29 mouse cellular contexts compared by ENCODE assay signal in the genomic region with DNA sequence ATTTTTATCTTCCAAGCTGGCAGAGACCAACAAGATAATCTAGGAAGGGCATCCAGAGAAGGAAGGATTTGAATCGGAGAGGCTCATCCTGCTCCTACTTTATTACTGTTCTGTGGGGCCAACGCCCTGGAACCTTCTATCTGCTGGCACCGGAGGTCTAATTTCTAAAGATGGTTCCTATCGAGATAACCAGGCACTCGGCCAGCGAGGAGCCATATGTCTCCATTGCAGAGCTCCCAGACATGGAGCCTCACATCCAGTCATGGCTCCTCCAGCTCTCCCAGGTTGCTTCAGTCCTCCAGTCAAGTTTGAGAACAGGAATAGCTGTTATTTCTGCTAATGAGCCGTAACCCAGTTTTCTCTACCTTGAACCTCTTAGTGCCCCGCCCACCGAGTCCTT. TPM values are rescaled to one million over a fixed set of nuclear protein-coding genes. Genes with fewer than 3 reads are reported as not detected.
A peak's percentile ranks its signal among the peaks of the same experiment; 100 is the strongest.
DNase-seq lines count a peak whose midpoint lies in the region; ATAC-seq and TF ChIP-seq lines count a peak whose summit lies in the region.
"Had no signal": no experiment of that assay in that cellular context is flagged by ENCODE, and none has a peak within 500 bp of the region (broad histone marks: within the 10 kb centered on the region; RNA-seq: fewer than 3 reads in every experiment).

No protein-coding gene starts in this region.

- H3K4me3 ChIP-seq in hindbrain, postnatal 0 days (ENCODE audit: low read length), result no peak overlapping the region
- no peak overlapping the region for H3K4me3 ChIP-seq in hindbrain, embryonic 13.5 days
- H3K4me3 ChIP-seq: forebrain, embryonic 15.5 days; heart, embryonic 12.5 days; hindbrain, embryonic 12.5 days; left cerebral cortex, adult 2 months; limb, embryonic 10.5 days; liver, embryonic 15.5 days; midbrain, embryonic 15.5 days; neural tube, embryonic 13.5 days had no signal

- no peak overlapping the region for H3K9ac ChIP-seq in hindbrain, postnatal 0 days (replicated peaks; ENCODE audit: low read length)
- H3K9ac ChIP-seq in hindbrain, embryonic 13.5 days, result no peak overlapping the region
- H3K9ac ChIP-seq: forebrain, embryonic 15.5 days; heart, embryonic 12.5 days; hindbrain, embryonic 12.5 days; liver, embryonic 15.5 days; midbrain, embryonic 15.5 days; neural tube, embryonic 13.5 days had no signal

- no peaks in the 10 kb centered on the region for H3K27me3 ChIP-seq in hindbrain, postnatal 0 days (ENCODE audit: insufficient read depth, low read length)
- H3K27me3 ChIP-seq in hindbrain, embryonic 13.5 days, result 0 out of 2 replicates have a peak, but pooled peaks cover 6% of the 10 kb centered on the region
- H3K27me3 ChIP-seq: forebrain, embryonic 15.5 days; heart, embryonic 12.5 days; liver, embryonic 15.5 days; midbrain, embryonic 15.5 days; neural tube, embryonic 13.5 days had no signal

- TF ChIP-seq POLR2A in brain, embryonic 14.5 days (IDR thresholded peaks at IDR 0.05; ENCODE audit: borderline replicate concordance, extremely low read depth, insufficient read depth, insufficient read length, poor library complexity, severe bottlenecking), result no peak

- TF ChIP-seq CTCF in hindbrain, postnatal 0 days (IDR thresholded peaks at IDR 0.05; ENCODE audit: low read depth), result no peak
- no peak for TF ChIP-seq CTCF in brain, embryonic 14.5 days (IDR thresholded peaks at IDR 0.05; ENCODE audit: borderline replicate concordance, extremely low read depth, insufficient read depth, insufficient read length)

- no peak overlapping the region for H3K27ac ChIP-seq in hindbrain, postnatal 0 days
- no peak overlapping the region for H3K27ac ChIP-seq in hindbrain, embryonic 13.5 days
- H3K27ac ChIP-seq: forebrain, embryonic 15.5 days; hindbrain, embryonic 12.5 days; kidney, postnatal 0 days; left cerebral cortex, adult 2 months; limb, embryonic 10.5 days; liver, embryonic 15.5 days; macrophage; midbrain, embryonic 15.5 days; neural tube, embryonic 13.5 days; stomach, postnatal 0 days had no signal

- no peaks in the 10 kb centered on the region for H3K9me3 ChIP-seq in hindbrain, postnatal 0 days (ENCODE audit: low read length)
- H3K9me3 ChIP-seq in hindbrain, embryonic 13.5 days, result no peaks in the 10 kb centered on the region
- H3K9me3 ChIP-seq: forebrain, embryonic 15.5 days; heart, embryonic 12.5 days; hindbrain, embryonic 12.5 days; limb, embryonic 10.5 days; liver, embryonic 15.5 days; midbrain, embryonic 15.5 days; neural tube, embryonic 13.5 days had no signal

- WGBS in hindbrain, postnatal 0 days, result 76% methylated on average over 9 of the region's 9 CpGs
- 91% methylated on average over 9 of the region's 9 CpGs for WGBS in hindbrain, embryonic 13.5 days

- no peak overlapping the region for H3K4me2 ChIP-seq in hindbrain, postnatal 0 days (ENCODE audit: low read depth, low read length)
- no peak overlapping the region for H3K4me2 ChIP-seq in hindbrain, embryonic 13.5 days
- H3K4me2 ChIP-seq: forebrain, embryonic 15.5 days; heart, embryonic 12.5 days; hindbrain, embryonic 12.5 days; liver, embryonic 15.5 days; midbrain, embryonic 15.5 days; neural tube, embryonic 13.5 days had no signal

- H3K36me3 ChIP-seq in hindbrain, postnatal 0 days (ENCODE audit: insufficient read depth, low read length), result no peaks in the 10 kb centered on the region
- H3K36me3 ChIP-seq in hindbrain, embryonic 13.5 days, result no peaks in the 10 kb centered on the region
- H3K36me3 ChIP-seq: forebrain, embryonic 15.5 days; heart, embryonic 12.5 days; hindbrain, embryonic 12.5 days; limb, embryonic 10.5 days; liver, embryonic 15.5 days; midbrain, embryonic 15.5 days; neural tube, embryonic 13.5 days had no signal

- peak; percentile 32 for DNase-seq in hindbrain, postnatal 0 days (ENCODE audit: low spot score)
- DNase-seq in brain, embryonic 14.5 days (ENCODE audit: low read depth), result peak; percentile 29
- DNase-seq in cerebellum, adult 8-10 months, result peak; percentile 68
- peak; percentile 73 to 77 for DNase-seq in cerebellum, postnatal 36 days
- no peak for DNase-seq in heart, postnatal 10 days
- no peak for DNase-seq in adipocyte (ENCODE audit: low spot score)
- DNase-seq: adrenal gland, adult 2 months; gastrocnemius, postnatal 25 days; heart, adult 18-20 months; heart, postnatal 14 days; kidney, adult 2 months; liver; retina, postnatal 1 day; thymus, adult 2 months; thymus, postnatal 4 days had no signal

- no peak for ATAC-seq in hindbrain, postnatal 0 days
- ATAC-seq in hindbrain, embryonic 13.5 days (ENCODE audit: low FRiP score), result no peak
- ATAC-seq: CD4-positive, CD25-positive, alpha-beta regulatory T cell, adult 4 months; forebrain, embryonic 15.5 days; inflammation-experienced regulatory T-cells, adult 6 months; midbrain, embryonic 15.5 days had no signal

- H3K4me1 ChIP-seq in hindbrain, postnatal 0 days (ENCODE audit: insufficient read depth, low read length), result peaks cover 6% of the 10 kb centered on the region; the same call in 1 of the 2 replicates
- H3K4me1 ChIP-seq in hindbrain, embryonic 13.5 days (replicated peaks), result peaks cover 21% of the 10 kb centered on the region
- H3K4me1 ChIP-seq: liver, embryonic 15.5 days had no signal

- intact Hi-C loops in heart, postnatal 10 days (cut with DNase I), result no loop called here

RNA-seq across cellular contexts. Expression of gene Chrnb4, which starts 16.7 kb away (rescaled TPM):
- 2.6 and 3.1 TPM in 2 replicates for total RNA-seq in hindbrain, postnatal 0 days (2014; rRNA removed)
- polyA plus RNA-seq in hindbrain, postnatal 0 days (2015; fragmentation: Nextera tagmentation; extraction: Ambion mirVana), result 2.2 and 2.4 TPM in 2 replicates
- 1.2 TPM in 2 replicates for polyA plus RNA-seq in hindbrain, embryonic 13.5 days (2015; fragmentation: Nextera tagmentation; extraction: Ambion mirVana)
- polyA plus RNA-seq in brain, embryonic 14.5 days (2012; rRNA removed), result 1.4 and 2.1 TPM in 2 replicates
- not detected for total RNA-seq in heart, postnatal 10 days (2021)
- total RNA-seq: heart, postnatal 14 days; left cerebral cortex, adult 2 months had no signal
- polyA plus RNA-seq: CD4-positive, CD25-positive, alpha-beta regulatory T cell, adult 4 months; inflammation-experienced regulatory T-cells, adult 6 months; liver, embryonic 15.5 days; macrophage had no signal

RNA-seq across cellular contexts. Expression of gene Chrna3, which starts 38.9 kb away (rescaled TPM):
- 5.6 and 7.5 TPM in 2 replicates for total RNA-seq in hindbrain, postnatal 0 days (2014; rRNA removed)
- 14.6 and 15.8 TPM in 2 replicates for polyA plus RNA-seq in hindbrain, postnatal 0 days (2015; fragmentation: Nextera tagmentation; extraction: Ambion mirVana)
- 19.8 and 22.4 TPM in 2 replicates for polyA plus RNA-seq in hindbrain, embryonic 13.5 days (2015; fragmentation: Nextera tagmentation; extraction: Ambion mirVana)
- 9.3 and 14.9 TPM in 2 replicates for polyA plus RNA-seq in brain, embryonic 14.5 days (2012; rRNA removed)
- total RNA-seq in heart, postnatal 10 days (2021), result not detected
- total RNA-seq: gastrocnemius, postnatal 25 days; heart, adult 18-20 months had no signal
- polyA plus RNA-seq: CD4-positive, CD25-positive, alpha-beta regulatory T cell, adult 4 months; liver, embryonic 15.5 days; macrophage had no signal

Comparison
In these comparisons a context has a peak if more than half of its experiments do, and no peak if none do; other contexts are left out.
1. DNase-seq: peak in hindbrain, postnatal 0 days (single experiment), brain, embryonic 14.5 days (single experiment), cerebellum, adult 8-10 months (single experiment) and cerebellum, postnatal 36 days (2 of 2); none in heart, postnatal 10 days (0 of 2) and adipocyte (single experiment).